Mouse (Mus musculus): ENCODE results near the gene Gm11011. TPM values are rescaled to one million over a fixed set of nuclear protein-coding genes. Genes with fewer than 3 reads are reported as not detected.

Gene Gm11011
- total and polyA plus RNA-seq, 3 experiments = not detected

DNA sequence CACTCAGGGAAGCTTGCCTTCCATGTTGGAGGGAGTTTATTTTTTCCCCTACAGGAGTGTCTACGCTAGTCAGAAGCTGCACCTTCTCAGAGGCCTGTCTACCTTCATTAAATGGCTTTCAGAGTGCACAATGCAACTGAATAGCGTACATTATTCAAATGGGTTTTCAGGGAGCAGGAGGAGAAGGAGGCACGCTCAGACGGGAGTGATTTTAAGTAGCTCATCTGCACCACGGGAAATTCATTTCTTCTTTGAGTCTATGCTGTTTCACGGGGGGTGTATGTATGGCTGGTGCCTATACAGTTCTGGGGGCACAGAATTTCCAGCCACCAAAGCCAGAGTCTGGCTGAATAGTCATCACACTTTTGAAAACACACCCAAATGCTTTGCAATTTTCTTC is 9.8 kb upstream of the Gm11011 start:
- Histone ChIP-seq H3K27me3 (replicated peaks) (no peaks in the 10 kb centered on the region), H3K27ac (ENCODE audit: insufficient read depth, low read depth) (no peak overlapping the region), H3K79me2 (replicated peaks; ENCODE audit: control insufficient read depth, extremely low read depth, insufficient read depth, poor library complexity, severe bottlenecking) (no peaks in the 10 kb centered on the region), H3K36me3 (replicated peaks in 1 of 2; ENCODE audit: control insufficient read depth in 1 of 2, insufficient read depth in 1 of 2, low read length in 1 of 2) (no peaks in the 10 kb centered on the region), H3K9ac (ENCODE audit: insufficient read depth, low read depth) (no peak overlapping the region), H3K4me3 (replicated peaks in 1 of 3; ENCODE audit: low read depth in 2 of 3, low read length in 2 of 3, poor library complexity in 1 of 3) (no peak overlapping the region), H3K4me1 (ENCODE audit: control insufficient read depth in 1 of 2, insufficient read depth in 2 of 2) (no peaks in the 10 kb centered on the region), H3K9me3 (replicated peaks; ENCODE audit: low read length) (peaks cover 86% of the 10 kb centered on the region), H3K4me2 (ENCODE audit: insufficient read depth, low read depth, poor library complexity, severe bottlenecking) (no peak overlapping the region)
- TF ChIP-seq BHLHE40 (IDR thresholded peaks at IDR 0.05; ENCODE audit: low read depth, low read length) (no peak), HCFC1 (IDR thresholded peaks at IDR 0.05; ENCODE audit: low read depth, low read length) (no peak)
- in situ Hi-C loops (cut with MboI; ENCODE audit: low pct_ligation_motif_present, low pct_unique_long_range_greater_than_20kb, low sequenced_read_pairs) = no loop called here
- DNase-seq (ENCODE audit: extremely low read depth) = no peak
- dilution Hi-C loops (cut with MboI; ENCODE audit: extremely low pct_ligation_motif_present, extremely low pct_unique_long_range_greater_than_20kb, low sequenced_read_pairs) = no loop called here

DNA sequence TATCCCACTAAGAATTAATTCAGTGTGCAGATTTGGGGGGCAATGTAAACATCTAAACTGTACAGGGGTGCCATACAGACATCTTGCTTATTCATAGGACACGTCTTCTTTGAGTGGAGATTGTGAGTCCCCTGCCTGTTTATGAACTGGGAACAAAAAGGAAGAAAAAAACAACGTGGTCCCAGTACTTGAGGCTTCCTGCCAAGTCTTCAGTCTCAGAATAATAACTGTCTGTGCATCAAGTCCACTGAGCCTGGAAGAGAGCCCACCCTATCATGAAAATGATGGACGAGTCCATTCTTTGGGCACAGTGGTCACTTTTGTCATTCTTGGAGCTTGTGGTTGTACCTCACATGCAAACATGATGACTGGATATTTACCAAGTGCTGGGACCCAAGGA is 6.2 kb upstream of the Gm11011 start:
- Histone ChIP-seq H3K4me3 (replicated peaks in 1 of 3; ENCODE audit: low read depth in 2 of 3, low read length in 2 of 3, poor library complexity in 1 of 3) (no peak overlapping the region), H3K4me2 (ENCODE audit: insufficient read depth, low read depth, poor library complexity, severe bottlenecking) (no peak overlapping the region), H3K9ac (ENCODE audit: insufficient read depth, low read depth) (no peak overlapping the region), H3K27me3 (replicated peaks) (no peaks in the 10 kb centered on the region), H3K79me2 (replicated peaks; ENCODE audit: control insufficient read depth, extremely low read depth, insufficient read depth, poor library complexity, severe bottlenecking) (no peaks in the 10 kb centered on the region), H3K27ac (ENCODE audit: insufficient read depth, low read depth) (no peak overlapping the region), H3K9me3 (replicated peaks; ENCODE audit: low read length) (peaks cover 87% of the 10 kb centered on the region), H3K36me3 (replicated peaks in 1 of 2; ENCODE audit: control insufficient read depth in 1 of 2, insufficient read depth in 1 of 2, low read length in 1 of 2) (no peaks in the 10 kb centered on the region), H3K4me1 (ENCODE audit: control insufficient read depth in 1 of 2, insufficient read depth in 2 of 2) (no peaks in the 10 kb centered on the region)
- dilution Hi-C loops (cut with MboI; ENCODE audit: extremely low pct_ligation_motif_present, extremely low pct_unique_long_range_greater_than_20kb, low sequenced_read_pairs) (no loop called here), in situ Hi-C loops (cut with MboI; ENCODE audit: low pct_ligation_motif_present, low pct_unique_long_range_greater_than_20kb, low sequenced_read_pairs) (no loop called here)
- TF ChIP-seq JUN (IDR thresholded peaks at IDR 0.05; ENCODE audit: insufficient read depth, low read depth, low read length) (no peak), USF1 (IDR thresholded peaks at IDR 0.05; ENCODE audit: low read depth, low read length) (no peak), UBTF (IDR thresholded peaks at IDR 0.05; ENCODE audit: low read depth, low read length) (no peak), MEF2A (IDR thresholded peaks at IDR 0.05; ENCODE audit: borderline replicate concordance, low read depth, low read length) (no peak), USF2 (conservative IDR thresholded peaks at IDR 0.05; ENCODE audit: low read depth, low read length) (no peak), MYC (IDR thresholded peaks at IDR 0.05; ENCODE audit: low read depth, low read length) (no peak), MAZ (IDR thresholded peaks at IDR 0.05; ENCODE audit: low read depth, low read length) (no peak), PAX5 (IDR thresholded peaks at IDR 0.05; ENCODE audit: low read length) (no peak), KAT2A (IDR thresholded peaks at IDR 0.05; ENCODE audit: insufficient replicate concordance, low read length) (no peak), ZMIZ1 (IDR thresholded peaks at IDR 0.05; ENCODE audit: low read depth, low read length) (no peak), BHLHE40 (IDR thresholded peaks at IDR 0.05; ENCODE audit: low read depth, low read length) (no peak), HCFC1 (IDR thresholded peaks at IDR 0.05; ENCODE audit: low read depth, low read length) (no peak), RAD21 (IDR thresholded peaks at IDR 0.05; ENCODE audit: low read depth, low read length) (no peak), E2F4 (IDR thresholded peaks at IDR 0.05; ENCODE audit: insufficient replicate concordance, low read depth, low read length) (no peak), NELFE (IDR thresholded peaks at IDR 0.05; ENCODE audit: low read depth, low read length) (no peak), SIN3A (IDR thresholded peaks at IDR 0.05; ENCODE audit: low read length) (no peak), NRF1 (IDR thresholded peaks at IDR 0.05; ENCODE audit: low read depth, low read length) (no peak), SMC3 (IDR thresholded peaks at IDR 0.05; ENCODE audit: low read depth, low read length) (no peak), POLR2A (IDR thresholded peaks at IDR 0.05; ENCODE audit: low read depth, low read length) (no peak), MAFK (IDR thresholded peaks at IDR 0.05; ENCODE audit: insufficient replicate concordance, low read length) (no peak)
- DNase-seq (ENCODE audit: extremely low read depth) = no peak

Measured in CH12.LX (cell line).